Mouse (Mus musculus) adrenal gland, postnatal 10 days (tissue): Measurements from ENCODE around the gene Sfxn2. TPM values are rescaled to one million over a fixed set of nuclear protein-coding genes. Genes with fewer than 3 reads are reported as not detected.

Experiments
- DNase-seq: peaks from one replicate; pipeline ENCODE4 v3.0.0; 2021; ENCODE audit warnings: mixed read lengths
- long read RNA-seq, 2 experiments: library from polyadenylated mRNA; stranded (forward); transcript quantifications; one replicate each; pipeline ENCODE4 v2.0.0; 2021
- total RNA-seq, 2 experiments: library from RNA; stranded (reverse); gene quantifications; 2 replicates each; pipeline ENCODE4 v1.2.3; 2021

Sfxn2 gene
- 10 to 100 TPM; 11.2 to 16.4 TPM for total RNA-seq
- long read RNA-seq, experiment 1, full-length matches to known transcripts = 18 of 34 reads
- long read RNA-seq, experiment 1, partial matches to known transcripts = 4 of 34 reads
- long read RNA-seq, experiment 1, other reads (novel, unspliced or antisense) = 12 of 34 reads
- long read RNA-seq, experiment 2, transcript Sfxn2-201 (12 exons, 3,205 nt) = major isoform, 5 of 7 reads
- long read RNA-seq, experiment 2, partial matches to known transcripts = 1 of 7 reads
- long read RNA-seq, experiment 2, other reads (novel, unspliced or antisense) = 1 of 7 reads

- peak; percentile 96 for DNase-seq
Measured at GRCm38 (mm10) chr19:46572951-46573937, at the start of gene Sfxn2, which contains the start of gene Arl3. Gene Sfxn2 (plus strand): TSS chr19:46573365. Gene Arl3 (minus strand): TSS chr19:46573198.

- peak; percentile 74 for DNase-seq
Measured at GRCm38 (mm10) chr19:46523480-46524151, 49.5 kb upstream of the Sfxn2 start.

- DNase-seq = peak; percentile 15
Measured at GRCm38 (mm10) chr19:46524152-46524544, 49.0 kb upstream of the Sfxn2 start.

- peak; percentile 63 for DNase-seq
Measured at GRCm38 (mm10) chr19:46524601-46525321, 48.4 kb upstream of the Sfxn2 start.

GRCm38 (mm10) chr19:46525691-46526631 lies 47.2 kb upstream of the Sfxn2 start:
- DNase-seq = peak; percentile 27

- DNase-seq = no peak
Measured at GRCm38 (mm10) chr19:46527632-46528528, 45.3 kb upstream of the Sfxn2 start.

- DNase-seq = peak; percentile 81
Measured at GRCm38 (mm10) chr19:46528529-46529213, 44.5 kb upstream of the Sfxn2 start.

- DNase-seq = no peak
Measured at GRCm38 (mm10) chr19:46529601-46530448, 43.3 kb upstream of the Sfxn2 start.

- no peak for DNase-seq
Measured at GRCm38 (mm10) chr19:46530449-46530990, 42.6 kb upstream of the Sfxn2 start.

GRCm38 (mm10) chr19:46531071-46532030 lies 41.8 kb upstream of the Sfxn2 start:
- DNase-seq = peak; percentile 54

GRCm38 (mm10) chr19:46532031-46532688 lies 41.0 kb upstream of the Sfxn2 start:
- peak; percentile 55 for DNase-seq

- DNase-seq = no peak
Measured at GRCm38 (mm10) chr19:46533066-46533465, 40.1 kb upstream of the Sfxn2 start.

- no peak for DNase-seq
Measured at GRCm38 (mm10) chr19:46533525-46533924, 39.6 kb upstream of the Sfxn2 start.

GRCm38 (mm10) chr19:46534542-46535098 lies 38.5 kb upstream of the Sfxn2 start:
- no peak for DNase-seq

GRCm38 (mm10) chr19:46537357-46537756 lies 35.8 kb upstream of the Sfxn2 start:
- no peak for DNase-seq
